Comparison of ENCODE assay signal across 21 mouse cellular contexts in genomic region chr11:95814101-95814500, GRCm38 (mm10). TPM values are rescaled to one million over a fixed set of nuclear protein-coding genes. Genes with fewer than 3 reads are reported as not detected.
DNase-seq lines count a peak whose midpoint lies in the region; ATAC-seq and TF ChIP-seq lines count a peak whose summit lies in the region.
"Had no signal": no experiment of that assay in that cellular context is flagged by ENCODE, and none has a peak within 500 bp of the region (broad histone marks: within the 10 kb centered on the region; RNA-seq: fewer than 3 reads in every experiment).

No protein-coding gene starts in this region.

- H3K79me2 ChIP-seq in MEL (ENCODE audit: control insufficient read depth, insufficient read depth, low read length, poor library complexity) = no peaks in the 10 kb centered on the region

- DNase-seq in heart, adult 11 months = peak; percentile 62
- DNase-seq in heart, postnatal 10 days = no peak
- DNase-seq in midbrain, embryonic 11.5 days (ENCODE audit: low spot score, missing footprints) = peak; percentile 66
- DNase-seq in midbrain, embryonic 14.5 days = no peak
- no peak for DNase-seq in MEL (ENCODE audit: low read depth, low spot score)
- DNase-seq in embryo, embryonic 10.5 days (ENCODE audit: low spot score) = no peak
- DNase-seq: adrenal gland, adult 2 months; adrenal gland, adult 8-10 months; adrenal gland, postnatal 10 days; adrenal gland, postnatal 14 days; adrenal gland, postnatal 25 days; adrenal gland, postnatal 36 days; B cell, adult 2 months; cerebellum, adult 11 months; cerebellum, adult 11-12 months; cerebellum, adult 18-20 months; cerebellum, adult 2 months had no signal

- intact Hi-C loops in heart, postnatal 10 days (cut with DNase I) = no loop called here

- TF ChIP-seq RAD21 in MEL (IDR thresholded peaks at IDR 0.05; ENCODE audit: low read depth, low read length) = no peak

- H3K27ac ChIP-seq in midbrain, embryonic 11.5 days (ENCODE audit: low read depth, low read length) = no peak overlapping the region
- no peak overlapping the region for H3K27ac ChIP-seq in midbrain, embryonic 14.5 days (replicated peaks; ENCODE audit: low read depth, low read length)
- H3K27ac ChIP-seq in MEL (ENCODE audit: control insufficient read depth, low read depth, low read length) = no peak overlapping the region

- WGBS in midbrain, embryonic 11.5 days = 89% methylated on average over 2 of the region's 2 CpGs
- 89% methylated on average over 2 of the region's 2 CpGs for WGBS in midbrain, embryonic 14.5 days

- no peak for TF ChIP-seq EP300 in MEL (IDR thresholded peaks at IDR 0.05; ENCODE audit: low read depth in 1 of 2, low read length in 2 of 2)

- no peak for ATAC-seq in midbrain, embryonic 11.5 days (ENCODE audit: low FRiP score)
- ATAC-seq in midbrain, embryonic 14.5 days (ENCODE audit: low FRiP score, low TSS enrichment) = no peak
- ATAC-seq: activated CD4-positive, CD25-positive, alpha-beta regulatory T cell, adult 4 months; CD4-positive, CD25-positive, alpha-beta regulatory T cell, adult 4 months; Patski had no signal

- no peak overlapping the region for H3K4me2 ChIP-seq in midbrain, embryonic 11.5 days
- H3K4me2 ChIP-seq in midbrain, embryonic 14.5 days (ENCODE audit: low read length) = no peak overlapping the region

- no peak overlapping the region for H3K9ac ChIP-seq in midbrain, embryonic 11.5 days (ENCODE audit: low read length)
- no peak overlapping the region for H3K9ac ChIP-seq in midbrain, embryonic 14.5 days (replicated peaks; ENCODE audit: low read length)
- H3K9ac ChIP-seq in MEL (ENCODE audit: control insufficient read depth, low read depth, low read length, poor library complexity, severe bottlenecking) = no peak overlapping the region

- TF ChIP-seq POLR2A in MEL (IDR thresholded peaks at IDR 0.05; ENCODE audit: control insufficient read depth in 1 of 2, insufficient read depth in 1 of 2, low read depth in 1 of 2, low read length in 2 of 2, poor library complexity in 1 of 2) = no peak

- H3K4me3 ChIP-seq in midbrain, embryonic 11.5 days (ENCODE audit: low read depth, low read length) = no peak overlapping the region
- H3K4me3 ChIP-seq in midbrain, embryonic 14.5 days (replicated peaks; ENCODE audit: low read depth, low read length) = no peak overlapping the region
- H3K4me3 ChIP-seq in MEL (ENCODE audit: control insufficient read depth in 1 of 2, insufficient read depth in 1 of 2, low read depth in 2 of 2, low read length in 2 of 2) = no peak overlapping the region

- peaks cover 13% of the 10 kb centered on the region for H3K4me1 ChIP-seq in midbrain, embryonic 11.5 days (ENCODE audit: control insufficient read depth, insufficient read depth, low read length)
- no peaks in the 10 kb centered on the region for H3K4me1 ChIP-seq in midbrain, embryonic 14.5 days (ENCODE audit: control insufficient read depth, insufficient read depth, low read length)
- H3K4me1 ChIP-seq in MEL (ENCODE audit: control insufficient read depth in 1 of 2, insufficient read depth in 2 of 2, low read length in 2 of 2) = peaks cover 8 to 19% of the 10 kb centered on the region in 2 experiments

- H3K36me3 ChIP-seq in midbrain, embryonic 11.5 days (ENCODE audit: control insufficient read depth, insufficient read depth, low read length) = no peaks in the 10 kb centered on the region
- no peaks in the 10 kb centered on the region for H3K36me3 ChIP-seq in midbrain, embryonic 14.5 days (ENCODE audit: control insufficient read depth, insufficient read depth, low read length)
- H3K36me3 ChIP-seq in MEL (ENCODE audit: control insufficient read depth in 1 of 2, insufficient read depth in 2 of 2, low read length in 2 of 2) = peaks cover 0 to 7% of the 10 kb centered on the region in 2 experiments; a peak in 2 of 4 replicates
- H3K36me3 ChIP-seq: G1E had no signal

- H3K27me3 ChIP-seq in midbrain, embryonic 11.5 days (ENCODE audit: control insufficient read depth, insufficient read depth, low read length) = no peaks in the 10 kb centered on the region
- H3K27me3 ChIP-seq in midbrain, embryonic 14.5 days (ENCODE audit: control insufficient read depth, insufficient read depth, low read length) = no peaks in the 10 kb centered on the region
- H3K27me3 ChIP-seq in MEL (ENCODE audit: control insufficient read depth in 1 of 2, insufficient read depth in 2 of 2, low read length in 2 of 2) = no peaks in the 10 kb centered on the region
- H3K27me3 ChIP-seq: Patski had no signal

- no peaks in the 10 kb centered on the region for H3K9me3 ChIP-seq in midbrain, embryonic 11.5 days (ENCODE audit: control insufficient read depth, low read length)
- no peaks in the 10 kb centered on the region for H3K9me3 ChIP-seq in midbrain, embryonic 14.5 days (ENCODE audit: control insufficient read depth, low read length)
- H3K9me3 ChIP-seq in MEL (replicated peaks; ENCODE audit: insufficient read depth, low read length) = no peaks in the 10 kb centered on the region
- H3K9me3 ChIP-seq: G1E had no signal

- no peak for TF ChIP-seq CTCF in MEL (IDR thresholded peaks at IDR 0.05 in 2 of 3, conservative IDR thresholded peaks at IDR 0.05 in 1 of 3; ENCODE audit: control insufficient read depth in 1 of 3, insufficient read depth in 1 of 3, low read depth in 2 of 3, low read length in 3 of 3, poor library complexity in 1 of 3, severe bottlenecking in 1 of 3)

TF ChIP-seq in MEL, 35 proteins besides CTCF, POLR2A, EP300 and RAD21:
- no peak for TF ChIP-seq TBP (IDR thresholded peaks at IDR 0.05; ENCODE audit: low read depth, low read length)
- 0 out of 2 replicates have a peak, but pooled peaks have one; percentile 19 for TF ChIP-seq NELFE (IDR thresholded peaks at IDR 0.05; ENCODE audit: low read depth, low read length)

RNA-seq across cellular contexts. Expression of gene Phospho1, which starts 10.2 kb away (rescaled TPM):
- total RNA-seq in heart, postnatal 10 days (2021) = 100 to 1,000 TPM; 129 to 148 TPM
- not detected in 2 replicates for polyA plus RNA-seq in midbrain, embryonic 11.5 days (2014; fragmentation: Nextera tagmentation; extraction: Ambion mirVana)
- polyA plus RNA-seq in midbrain, embryonic 14.5 days (2014; fragmentation: Nextera tagmentation; extraction: Ambion mirVana) = 0.33 TPM in 1 of 2 replicates, not detected in the other
- total RNA-seq in MEL (2012; rRNA removed) = 15.4 and 17.7 TPM in 2 replicates
- 10 to 100 TPM in 1 of 2 experiments, not detected in 1; 76.0 TPM for polyA plus RNA-seq in MEL (2012; ENCODE audit: insufficient read depth in 1 of 2, insufficient read length in 2 of 2, low read depth in 1 of 2, low replicate concordance in 2 of 2, missing spikeins in 1 of 2)
- polyA plus RNA-seq: activated CD4-positive, CD25-positive, alpha-beta regulatory T cell, adult 4 months; CD4-positive, CD25-positive, alpha-beta regulatory T cell, adult 4 months had no signal

RNA-seq across cellular contexts. Expression of gene Gngt2, which starts 22.9 kb away (rescaled TPM):
- total RNA-seq in heart, postnatal 10 days (2021) = 10 to 100 TPM; 24.7 to 26.0 TPM
- polyA plus RNA-seq in midbrain, embryonic 11.5 days (2014; fragmentation: Nextera tagmentation; extraction: Ambion mirVana) = 4.9 and 5.6 TPM in 2 replicates
- 1.8 TPM in 2 replicates for polyA plus RNA-seq in midbrain, embryonic 14.5 days (2014; fragmentation: Nextera tagmentation; extraction: Ambion mirVana)
- total RNA-seq in MEL (2012; rRNA removed) = 23.5 and 24.0 TPM in 2 replicates
- polyA plus RNA-seq in MEL (2012; ENCODE audit: insufficient read depth in 1 of 2, insufficient read length in 2 of 2, low read depth in 1 of 2, low replicate concordance in 2 of 2, missing spikeins in 1 of 2) = 10 to 100 TPM in 1 of 2 experiments, not detected in 1; 25.9 TPM
- polyA plus RNA-seq: Patski had no signal

RNA-seq across cellular contexts. Expression of gene Abi3, which starts 28.2 kb away (rescaled TPM):
- 10 to 100 TPM; 16.2 to 21.1 TPM for total RNA-seq in heart, postnatal 10 days (2021)
- polyA plus RNA-seq in midbrain, embryonic 11.5 days (2014; fragmentation: Nextera tagmentation; extraction: Ambion mirVana) = 1.2 and 2.1 TPM in 2 replicates
- polyA plus RNA-seq in midbrain, embryonic 14.5 days (2014; fragmentation: Nextera tagmentation; extraction: Ambion mirVana) = 0.26 and 0.64 TPM in 2 replicates
- total RNA-seq in MEL (2012; rRNA removed) = 3.2 and 3.3 TPM in 2 replicates
- polyA plus RNA-seq in MEL (2012; ENCODE audit: insufficient read depth in 1 of 2, insufficient read length in 2 of 2, low read depth in 1 of 2, low replicate concordance in 2 of 2, missing spikeins in 1 of 2) = 10 to 100 TPM in 1 of 2 experiments, not detected in 1; 15.4 TPM
- polyA plus RNA-seq: Patski had no signal

Comparison
In these comparisons a context has a peak if more than half of its experiments do, and no peak if none do; other contexts are left out.
1. DNase-seq: peak in heart, adult 11 months (single experiment) and midbrain, embryonic 11.5 days (single experiment); none in heart, postnatal 10 days (0 of 2), midbrain, embryonic 14.5 days (single experiment), MEL (single experiment) and embryo, embryonic 10.5 days (single experiment).